Mouse (Mus musculus) neural tube, embryonic 13.5 days (tissue): ENCODE measurements at regions not wholly inside any gene's neighbourhood (a gene's known extent, or its start where the extent isn't known, plus 50 kb on each side); places are given as distances from the start of the nearest gene placed in this dataset.

ENCODE experiments used
- ATAC-seq: fragments of 200-750 bp; cut with Nextera tagmentation; 2 replicates; pipeline ENCODE4 v1.8.0; 2017; ENCODE audit warnings: low read depth, mild to moderate bottlenecking, moderate TSS enrichment, moderate library complexity
- H3K27ac ChIP-seq: fragments of 300-500 bp; sonication (generic); replicated peaks from 2 replicates; pipeline ENCODE4 v1.5.1; 2015; ENCODE audit warnings: moderate library complexity, mild to moderate bottlenecking, inconsistent platforms
- H3K27me3 ChIP-seq: fragments of 300-500 bp; sonication (generic); 2 replicates; pipeline ENCODE4 v1.6.1; 2015; ENCODE audit warnings: mild to moderate bottlenecking, inconsistent platforms
- H3K36me3 ChIP-seq: fragments of 300-500 bp; sonication (generic); 2 replicates; pipeline ENCODE4 v1.6.1; 2015; ENCODE audit warnings: mild to moderate bottlenecking, inconsistent platforms
- H3K4me1 ChIP-seq: fragments of 300-500 bp; sonication (generic); replicated peaks from 2 replicates; pipeline ENCODE4 v1.6.1; 2015; ENCODE audit warnings: inconsistent platforms
- H3K4me2 ChIP-seq: fragments of 300-500 bp; sonication (generic); 2 replicates; pipeline ENCODE4 v1.6.1; 2015; ENCODE audit warnings: inconsistent platforms, mild to moderate bottlenecking, moderate library complexity
- H3K4me3 ChIP-seq: fragments of 300-500 bp; sonication (generic); 2 replicates; pipeline ENCODE4 v1.5.1; 2015; ENCODE audit warnings: mild to moderate bottlenecking, inconsistent platforms
- H3K9ac ChIP-seq: fragments of 300-500 bp; sonication (generic); 2 replicates; pipeline ENCODE4 v1.6.1; 2015; ENCODE audit warnings: moderate library complexity, mild to moderate bottlenecking, inconsistent platforms
- H3K9me3 ChIP-seq: fragments of 300-500 bp; sonication (generic); 2 replicates; pipeline ENCODE4 v1.6.1; 2016; ENCODE audit warnings: inconsistent platforms
- WGBS: fragments of 180-500 bp; shearing (Covaris S2); methylation state at CpG from one replicate; pipeline ENCODE4 v1.1.7; 2015; 5-methylcytosine and 5-hydroxymethylcytosine counted together

DNA sequence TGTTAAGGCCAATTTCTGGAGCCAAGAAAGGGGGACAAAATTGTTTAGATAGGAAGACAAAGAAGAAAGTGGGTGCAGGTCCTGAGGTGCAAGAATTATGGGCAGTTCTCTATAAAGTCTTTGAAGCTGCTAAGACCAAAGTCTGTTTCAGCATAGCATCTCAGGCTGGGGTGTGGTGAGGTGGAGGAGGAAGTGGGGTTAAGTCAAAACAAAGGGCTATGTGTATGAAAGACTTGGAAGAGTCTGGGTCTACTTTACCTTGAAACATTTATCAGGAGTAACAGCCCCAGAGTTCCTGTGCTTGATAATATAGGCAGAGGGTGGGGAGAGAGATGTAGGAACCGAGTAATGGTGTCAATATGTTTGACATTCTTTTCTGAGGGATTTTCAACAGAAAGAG is 125.4 kb upstream of the Tex13c2 start:
- no peak overlapping the region for H3K4me2 ChIP-seq
- H3K9ac ChIP-seq: no peak overlapping the region
- no peaks in the 10 kb centered on the region for H3K27me3 ChIP-seq
- no peak for ATAC-seq
- H3K27ac ChIP-seq: no peak overlapping the region
- H3K9me3 ChIP-seq: no peaks in the 10 kb centered on the region
- 84% methylated on average over 1 of the region's 1 CpGs for WGBS
- no peak overlapping the region for H3K4me3 ChIP-seq
- no peaks in the 10 kb centered on the region for H3K36me3 ChIP-seq
- no peaks in the 10 kb centered on the region; the same call in 1 of the 2 replicates for H3K4me1 ChIP-seq

DNA sequence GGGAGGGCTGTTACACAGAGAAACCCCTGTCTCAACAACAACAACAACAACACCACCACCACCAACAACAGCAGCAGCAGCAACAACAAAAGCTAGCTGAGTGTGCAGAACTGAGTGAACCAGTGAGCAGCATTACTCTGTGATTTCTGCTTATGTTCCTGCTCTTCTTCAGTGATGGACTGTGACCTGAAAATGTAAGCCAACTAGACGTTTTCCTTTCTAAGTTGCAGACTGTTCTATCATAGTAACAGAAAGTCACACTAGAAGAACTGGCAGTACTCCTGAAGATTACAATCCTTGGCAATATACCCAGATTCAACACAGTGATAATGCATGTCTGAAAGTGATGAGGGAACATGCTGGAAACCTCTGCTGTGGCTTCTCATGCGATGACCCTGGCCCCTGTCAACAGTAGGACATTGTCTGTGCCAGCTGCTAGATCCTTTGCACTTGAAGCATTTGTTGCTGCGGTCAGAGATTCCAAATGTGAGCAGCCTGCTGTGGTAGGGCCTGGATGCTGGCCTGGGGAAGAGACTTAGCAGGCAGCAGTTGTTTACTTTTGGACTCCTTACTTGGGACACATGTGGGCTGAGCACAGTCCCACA is 115.6 kb upstream of the Tex13c2 start:
- no peaks in the 10 kb centered on the region for H3K36me3 ChIP-seq
- no peaks in the 10 kb centered on the region for H3K27me3 ChIP-seq
- 81% methylated on average over 3 of the region's 3 CpGs for WGBS
- H3K4me1 ChIP-seq: no peaks in the 10 kb centered on the region
- no peak overlapping the region for H3K4me2 ChIP-seq
- no peaks in the 10 kb centered on the region for H3K9me3 ChIP-seq
- no peak overlapping the region for H3K9ac ChIP-seq
- no peak overlapping the region for H3K27ac ChIP-seq
- H3K4me3 ChIP-seq: no peak overlapping the region
- no peak for ATAC-seq

DNA sequence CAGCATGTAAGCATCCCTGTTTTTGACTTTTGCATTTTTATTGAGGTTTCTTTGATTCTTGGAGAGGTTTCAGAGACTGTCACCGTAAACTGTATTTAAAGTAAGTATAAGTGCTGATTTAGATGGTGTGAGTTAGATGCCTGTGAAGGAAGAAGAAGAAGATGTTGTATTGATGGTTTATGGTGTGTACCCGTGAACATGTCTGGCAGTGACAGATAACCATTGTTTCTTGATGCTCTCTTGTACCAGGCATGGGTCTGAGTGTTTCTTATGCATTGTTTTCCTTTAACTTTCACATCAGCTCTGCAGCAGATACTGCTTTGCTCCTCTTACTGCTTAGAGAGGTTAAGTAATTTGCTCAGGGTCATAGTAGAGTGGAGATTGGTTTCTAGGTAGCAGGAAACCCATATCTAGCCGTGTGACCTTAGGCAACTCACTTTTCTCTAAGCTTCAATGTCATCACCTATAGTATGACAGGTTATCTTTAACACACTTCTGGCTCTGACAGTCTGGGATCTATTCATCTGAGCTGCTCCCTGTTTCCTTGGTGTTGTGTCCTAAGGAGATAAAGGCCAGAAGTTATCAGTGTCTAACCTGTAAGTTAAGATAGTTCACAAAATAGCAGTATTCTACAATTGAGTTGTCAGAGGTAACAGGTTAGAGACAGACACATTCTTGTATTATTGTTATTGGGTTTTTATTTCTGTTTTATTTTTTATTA is 95.5 kb upstream of the Tex13c2 start:
- Histone ChIP-seq H3K9ac (no peak overlapping the region), H3K4me3 (no peak overlapping the region), H3K36me3 (no peaks in the 10 kb centered on the region), H3K27ac (no peak overlapping the region), H3K4me2 (no peak overlapping the region), H3K27me3 (no peaks in the 10 kb centered on the region), H3K4me1 (no peaks in the 10 kb centered on the region), H3K9me3 (no peaks in the 10 kb centered on the region)
- no peak for ATAC-seq
- WGBS: 82% methylated on average over 3 of the region's 3 CpGs

DNA sequence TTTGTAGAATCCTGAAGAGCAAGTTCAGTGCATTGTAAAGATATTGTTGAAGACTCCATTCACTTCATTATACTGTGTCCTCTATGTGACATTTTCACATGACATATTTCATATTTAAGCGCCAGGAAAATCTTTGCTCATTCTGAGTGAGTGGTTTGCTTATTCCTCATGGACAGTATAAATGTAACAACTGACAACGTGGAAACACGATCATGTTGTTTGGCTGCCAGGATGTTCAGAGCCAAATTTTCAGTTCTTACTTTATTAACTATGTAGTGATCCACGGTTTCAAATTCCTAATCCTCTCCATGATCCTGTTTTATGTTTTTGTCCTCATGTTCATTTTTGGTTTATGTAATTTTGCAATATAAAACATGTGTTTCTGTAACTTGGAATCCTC is 93.0 kb upstream of the Tex13c2 start:
- Histone ChIP-seq H3K4me3 (no peak overlapping the region), H3K36me3 (no peaks in the 10 kb centered on the region), H3K4me2 (no peak overlapping the region), H3K9me3 (no peaks in the 10 kb centered on the region), H3K27me3 (no peaks in the 10 kb centered on the region), H3K27ac (no peak overlapping the region), H3K4me1 (no peaks in the 10 kb centered on the region), H3K9ac (no peak overlapping the region)
- no peak for ATAC-seq
- WGBS: 86% methylated on average over 4 of the region's 4 CpGs

DNA sequence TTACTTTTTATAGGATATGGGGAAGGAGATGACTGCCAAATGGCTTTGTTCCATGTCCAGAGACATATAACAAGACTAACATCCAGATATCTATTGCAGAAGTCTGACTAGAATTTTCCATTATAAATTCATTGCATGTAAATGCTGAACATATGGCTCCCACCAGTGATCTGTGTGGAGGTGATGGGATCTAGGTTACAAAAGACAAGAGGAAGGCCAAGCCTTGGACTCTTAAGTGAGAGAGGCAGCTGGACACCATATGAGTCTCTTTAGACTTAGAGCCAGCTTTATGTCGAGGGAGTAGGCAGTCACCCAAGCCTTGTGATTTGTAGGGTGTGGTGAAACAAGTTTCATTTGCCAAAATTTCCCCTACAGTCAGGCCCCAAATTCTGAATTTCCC is 90.7 kb upstream of the Tex13c2 start:
- no peaks in the 10 kb centered on the region for H3K27me3 ChIP-seq
- no peak overlapping the region for H3K27ac ChIP-seq
- no peak overlapping the region for H3K4me2 ChIP-seq
- H3K4me1 ChIP-seq: no peaks in the 10 kb centered on the region
- H3K9me3 ChIP-seq: no peaks in the 10 kb centered on the region
- H3K9ac ChIP-seq: no peak overlapping the region
- 61% methylated on average over 1 of the region's 1 CpGs for WGBS
- no peak overlapping the region for H3K4me3 ChIP-seq
- ATAC-seq: no peak
- no peaks in the 10 kb centered on the region for H3K36me3 ChIP-seq

DNA sequence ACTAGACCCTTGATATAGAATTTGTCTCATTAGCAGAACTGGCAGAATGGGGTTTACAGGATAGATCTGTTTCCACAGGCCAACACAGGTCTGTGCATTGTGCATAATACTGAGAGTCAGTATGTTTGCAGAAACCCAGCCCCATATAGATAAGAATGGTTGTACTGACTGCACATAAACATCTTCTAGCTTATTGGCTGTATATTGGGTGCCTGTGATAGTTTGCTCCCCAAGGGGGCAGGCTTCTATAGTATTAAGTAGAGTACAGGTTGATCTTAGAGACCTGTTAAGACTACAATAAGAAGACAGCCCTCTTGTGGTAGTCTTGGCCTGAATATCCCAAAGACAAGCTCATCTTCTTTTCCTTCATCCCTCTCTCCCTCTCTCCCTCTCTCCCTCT is 90.1 kb upstream of the Tex13c2 start:
- H3K4me3 ChIP-seq: no peak overlapping the region
- no peaks in the 10 kb centered on the region for H3K36me3 ChIP-seq
- no peak for ATAC-seq
- no peaks in the 10 kb centered on the region for H3K4me1 ChIP-seq
- H3K9me3 ChIP-seq: no peaks in the 10 kb centered on the region
- H3K27ac ChIP-seq: no peak overlapping the region
- H3K9ac ChIP-seq: no peak overlapping the region
- no peaks in the 10 kb centered on the region for H3K27me3 ChIP-seq
- H3K4me2 ChIP-seq: no peak overlapping the region

DNA sequence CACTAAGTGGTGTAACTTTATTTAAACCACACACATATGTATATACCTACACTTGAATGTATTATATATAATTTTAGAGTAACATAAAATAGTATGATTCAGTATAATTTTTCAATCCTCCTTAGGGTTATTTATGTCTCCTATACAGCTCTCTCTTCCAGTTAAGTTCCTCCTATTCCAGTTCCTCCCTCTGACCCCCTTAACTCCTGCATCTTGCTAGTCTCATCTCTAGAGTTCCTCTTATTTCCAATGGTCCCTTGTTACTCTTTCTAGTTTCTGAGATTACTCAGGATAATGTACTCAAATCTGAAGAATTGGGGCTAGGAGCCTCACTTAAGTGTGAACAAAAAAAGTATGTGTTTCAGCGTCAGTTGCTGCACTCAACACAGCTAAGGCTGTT is 88.4 kb upstream of the Tex13c2 start:
- H3K4me3 ChIP-seq: no peak overlapping the region
- 86% methylated on average over 1 of the region's 1 CpGs for WGBS
- H3K9me3 ChIP-seq: no peaks in the 10 kb centered on the region
- no peak overlapping the region for H3K4me2 ChIP-seq
- no peaks in the 10 kb centered on the region for H3K36me3 ChIP-seq
- no peak overlapping the region for H3K27ac ChIP-seq
- no peak for ATAC-seq
- H3K9ac ChIP-seq: no peak overlapping the region
- no peaks in the 10 kb centered on the region for H3K27me3 ChIP-seq
- H3K4me1 ChIP-seq: no peaks in the 10 kb centered on the region

DNA sequence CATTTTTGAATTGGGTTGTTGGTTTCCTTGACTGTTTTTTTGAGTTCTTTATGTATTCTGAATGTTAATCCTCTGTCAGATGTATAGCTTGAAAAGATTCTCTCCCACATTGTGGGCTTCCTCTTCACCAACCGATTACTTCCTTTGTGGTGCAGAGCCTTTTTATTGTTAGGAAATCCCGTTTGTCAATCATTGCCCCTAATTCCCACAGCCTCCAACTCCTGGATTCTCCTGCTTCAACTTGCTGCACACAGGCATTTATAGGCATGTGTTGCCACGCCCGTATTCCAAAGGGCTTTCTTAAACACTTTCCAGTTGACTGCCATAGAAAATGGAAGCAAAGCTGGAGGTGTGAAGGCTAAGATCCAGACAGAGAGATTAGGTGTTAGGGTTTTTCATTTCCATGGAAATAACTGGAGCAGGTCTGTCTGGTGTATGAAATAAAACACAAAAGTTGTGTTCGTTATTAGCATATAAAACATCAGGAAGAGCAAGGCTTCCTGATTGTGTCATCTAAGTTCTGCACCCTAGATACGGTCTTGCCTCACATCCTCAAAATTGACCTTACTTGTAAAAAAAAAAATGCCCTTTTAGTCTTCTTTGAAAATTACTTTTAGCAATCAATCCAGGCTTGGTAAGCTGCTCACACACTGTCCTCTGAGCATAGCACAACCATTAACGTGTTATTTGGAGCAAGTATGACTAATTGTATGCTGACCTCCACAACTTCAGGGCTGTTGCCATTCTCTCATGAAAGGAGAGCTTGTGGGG is 87.7 kb upstream of the Tex13c2 start:
- no peaks in the 10 kb centered on the region for H3K27me3 ChIP-seq
- no peak for ATAC-seq
- no peak overlapping the region for H3K4me2 ChIP-seq
- no peaks in the 10 kb centered on the region for H3K9me3 ChIP-seq
- H3K36me3 ChIP-seq: no peaks in the 10 kb centered on the region
- no peak overlapping the region for H3K9ac ChIP-seq
- 53% methylated on average over 7 of the region's 7 CpGs for whole genome bisulfite sequencing
- H3K4me1 ChIP-seq: no peaks in the 10 kb centered on the region
- no peak overlapping the region for H3K4me3 ChIP-seq
- H3K27ac ChIP-seq: no peak overlapping the region

DNA sequence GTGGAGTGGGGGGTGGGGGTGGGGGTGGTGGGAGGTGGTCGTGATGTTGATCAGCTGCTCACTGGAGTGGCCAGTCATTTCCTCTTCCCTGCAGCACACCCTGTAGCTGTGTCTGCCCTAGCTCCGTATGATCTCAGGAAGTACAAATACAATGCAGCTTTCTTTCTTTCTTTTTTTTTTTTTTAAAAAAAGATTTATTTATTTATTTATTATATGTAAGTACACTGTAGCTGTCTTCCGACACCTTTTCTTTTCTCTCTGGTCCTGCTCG is 87.2 kb upstream of the Tex13c2 start:
- Histone ChIP-seq H3K4me2 (no peak overlapping the region), H3K9ac (no peak overlapping the region), H3K4me1 (no peaks in the 10 kb centered on the region), H3K4me3 (no peak overlapping the region), H3K36me3 (no peaks in the 10 kb centered on the region), H3K9me3 (no peaks in the 10 kb centered on the region), H3K27me3 (no peaks in the 10 kb centered on the region), H3K27ac (no peak overlapping the region)
- WGBS: 50% methylated on average over 4 of the region's 4 CpGs
- ATAC-seq: no peak

DNA sequence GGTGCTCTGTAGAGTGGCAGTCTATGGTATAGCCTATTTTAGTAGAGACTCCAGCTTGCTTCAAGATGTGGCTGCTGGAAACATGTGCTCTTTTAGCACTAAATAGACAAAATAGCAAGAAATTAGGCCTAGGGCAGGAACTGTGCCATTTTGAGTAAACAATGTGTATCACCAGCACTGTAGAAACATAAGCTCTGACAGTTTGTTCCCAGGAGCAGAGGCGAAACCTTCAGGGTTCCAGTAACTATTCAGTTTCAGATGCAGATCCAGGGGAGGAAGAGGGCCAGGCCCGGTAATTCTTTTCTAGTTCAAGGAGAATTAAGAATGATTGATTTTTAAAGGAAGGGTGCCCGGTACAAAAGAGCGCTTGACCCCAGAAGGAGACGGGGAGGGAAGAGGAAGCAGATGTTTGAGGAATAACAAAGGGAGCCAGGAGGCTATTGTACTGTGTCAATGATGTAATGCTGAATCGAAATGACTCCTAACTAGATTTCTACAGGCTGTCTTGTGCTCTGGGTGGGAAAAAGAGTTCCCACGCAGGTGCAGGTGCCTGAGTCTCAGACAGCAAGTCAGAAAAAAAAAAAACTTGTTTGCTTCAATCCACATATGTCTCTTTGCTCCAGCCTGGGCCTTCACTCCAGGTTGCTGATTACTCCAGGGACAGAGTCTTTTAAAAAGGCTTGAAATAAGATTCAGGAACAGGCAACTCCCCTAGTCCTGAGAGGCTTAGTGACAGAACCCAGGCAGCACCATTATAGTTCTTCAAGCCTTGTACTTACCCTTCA is 57.4 kb upstream of the Tex13c2 start:
- Histone ChIP-seq H3K9ac (no peak overlapping the region), H3K27ac (no peak overlapping the region), H3K27me3 (no peaks in the 10 kb centered on the region), H3K4me1 (no peaks in the 10 kb centered on the region), H3K4me2 (no peak overlapping the region), H3K4me3 (no peak overlapping the region), H3K9me3 (no peaks in the 10 kb centered on the region), H3K36me3 (no peaks in the 10 kb centered on the region)
- WGBS: 25% methylated on average over 7 of the region's 7 CpGs
- ATAC-seq: no peak
